Mouse (Mus musculus) neural tube, embryonic 13.5 days (tissue): ENCODE measurements around the gene H6pd. TPM values are rescaled to one million over a fixed set of nuclear protein-coding genes. Genes with fewer than 3 reads are reported as not detected.

Source experiments
- ATAC-seq: fragments of 200-750 bp; cut with Nextera tagmentation; 2 replicates; pipeline ENCODE4 v1.8.0; 2017; ENCODE audit warnings: low read depth, mild to moderate bottlenecking, moderate TSS enrichment, moderate library complexity
- H3K27ac ChIP-seq: fragments of 300-500 bp; sonication (generic); replicated peaks from 2 replicates; pipeline ENCODE4 v1.5.1; 2015; ENCODE audit warnings: moderate library complexity, mild to moderate bottlenecking, inconsistent platforms
- H3K27me3 ChIP-seq: fragments of 300-500 bp; sonication (generic); 2 replicates; pipeline ENCODE4 v1.6.1; 2015; ENCODE audit warnings: mild to moderate bottlenecking, inconsistent platforms
- H3K36me3 ChIP-seq: fragments of 300-500 bp; sonication (generic); 2 replicates; pipeline ENCODE4 v1.6.1; 2015; ENCODE audit warnings: mild to moderate bottlenecking, inconsistent platforms
- H3K4me1 ChIP-seq: fragments of 300-500 bp; sonication (generic); replicated peaks from 2 replicates; pipeline ENCODE4 v1.6.1; 2015; ENCODE audit warnings: inconsistent platforms
- H3K4me2 ChIP-seq: fragments of 300-500 bp; sonication (generic); 2 replicates; pipeline ENCODE4 v1.6.1; 2015; ENCODE audit warnings: inconsistent platforms, mild to moderate bottlenecking, moderate library complexity
- H3K4me3 ChIP-seq: fragments of 300-500 bp; sonication (generic); 2 replicates; pipeline ENCODE4 v1.5.1; 2015; ENCODE audit warnings: mild to moderate bottlenecking, inconsistent platforms
- H3K9ac ChIP-seq: fragments of 300-500 bp; sonication (generic); 2 replicates; pipeline ENCODE4 v1.6.1; 2015; ENCODE audit warnings: moderate library complexity, mild to moderate bottlenecking, inconsistent platforms
- H3K9me3 ChIP-seq: fragments of 300-500 bp; sonication (generic); 2 replicates; pipeline ENCODE4 v1.6.1; 2016; ENCODE audit warnings: inconsistent platforms
- WGBS: fragments of 180-500 bp; shearing (Covaris S2); methylation state at CpG from one replicate; pipeline ENCODE4 v1.1.7; 2015; 5-methylcytosine and 5-hydroxymethylcytosine counted together
- polyA plus RNA-seq: library from polyadenylated mRNA; unstranded; fragments of >200 nt; fragmentation: Nextera tagmentation; extraction: Ambion mirVana; gene quantifications from 2 replicates; pipeline ENCODE4 v1.2.1, GENCODE M21; 2015

Gene H6pd
- polyA plus RNA-seq, 1 experiment from 2014 or later, result 3.5 TPM

DNA sequence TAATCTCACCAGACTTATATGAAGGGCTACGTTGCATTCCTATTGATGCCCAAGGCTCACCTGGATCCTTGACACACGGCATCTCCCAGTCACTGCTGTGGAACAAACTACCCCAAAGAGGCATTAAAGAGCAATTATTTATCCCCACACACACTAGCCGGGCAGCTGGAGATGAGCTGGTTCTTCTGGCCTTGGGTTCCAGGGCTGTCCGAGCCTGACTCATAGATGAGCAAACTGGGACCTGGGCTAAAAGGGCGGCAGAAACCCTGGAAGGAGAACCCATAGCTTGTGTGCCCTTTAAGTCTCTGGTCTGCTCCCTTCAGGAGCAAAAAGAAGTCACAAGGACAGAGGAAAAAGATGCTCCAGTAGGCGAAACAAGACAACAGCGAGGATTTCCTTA is 48.4 kb downstream of the H6pd start:
- no peak overlapping the region for H3K27ac ChIP-seq
- H3K9me3 ChIP-seq, result no peaks in the 10 kb centered on the region
- peaks cover under 1% of the 10 kb centered on the region; the same call in 1 of the 2 replicates for H3K4me1 ChIP-seq
- no peak overlapping the region for H3K4me2 ChIP-seq
- 88% methylated on average over 7 of the region's 7 CpGs for WGBS
- no peak overlapping the region for H3K9ac ChIP-seq
- H3K4me3 ChIP-seq, result no peak overlapping the region
- no peak for ATAC-seq
- no peaks in the 10 kb centered on the region for H3K36me3 ChIP-seq
- peaks cover 22% of the 10 kb centered on the region for H3K27me3 ChIP-seq

DNA sequence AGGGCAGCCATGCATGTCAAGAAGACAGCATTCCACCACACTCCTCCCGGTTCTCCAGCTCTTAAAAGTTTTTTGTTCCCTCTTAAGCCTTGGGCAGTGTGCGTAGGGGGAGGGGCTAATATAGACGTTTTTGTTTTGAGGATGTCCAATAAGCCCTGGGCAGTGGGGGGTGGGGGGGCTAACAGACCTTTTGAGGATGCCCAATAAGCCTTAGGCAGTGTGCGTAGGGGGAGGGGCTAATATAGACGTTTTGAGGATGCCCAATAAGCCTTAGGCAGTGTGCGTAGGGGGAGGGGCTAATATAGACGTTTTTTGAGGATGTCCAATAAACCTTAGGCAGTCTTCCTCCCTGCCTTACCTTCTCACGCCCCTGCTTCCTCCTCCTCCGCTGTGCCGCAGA is 49.0 kb downstream of the H6pd start:
- WGBS, result 49% methylated on average over 10 of the region's 10 CpGs
- Histone ChIP-seq H3K4me3 (no peak overlapping the region), H3K4me2 (no peak overlapping the region), H3K4me1 (peaks cover 4% of the 10 kb centered on the region), H3K9ac (no peak overlapping the region), H3K27ac (no peak overlapping the region), H3K36me3 (no peaks in the 10 kb centered on the region), H3K27me3 (peaks cover 22% of the 10 kb centered on the region), H3K9me3 (no peaks in the 10 kb centered on the region)
- no peak for ATAC-seq

DNA sequence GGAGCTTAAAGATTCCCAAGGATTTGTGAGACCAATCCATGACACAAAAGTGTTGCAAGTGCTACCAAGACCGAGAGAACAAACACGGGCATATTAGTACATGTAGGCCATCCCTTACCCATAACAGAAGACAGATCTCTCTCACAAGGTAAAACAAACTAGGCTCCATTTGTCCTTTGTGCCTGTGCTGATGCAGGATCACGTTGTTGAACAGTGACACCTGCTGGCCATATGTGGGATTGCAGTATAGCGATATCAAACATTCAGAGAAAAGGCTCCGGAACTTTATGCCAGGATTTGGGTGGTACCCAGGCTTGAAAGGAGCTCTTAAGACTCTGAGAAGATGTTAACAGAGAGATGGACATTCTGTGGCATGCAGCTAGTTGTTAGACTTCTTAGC is 50.3 kb downstream of the H6pd start:
- ATAC-seq, result no peak
- Histone ChIP-seq H3K4me2 (no peak overlapping the region), H3K27me3 (peaks cover 22% of the 10 kb centered on the region), H3K36me3 (no peaks in the 10 kb centered on the region), H3K9ac (no peak overlapping the region), H3K4me3 (no peak overlapping the region), H3K4me1 (peaks cover 14% of the 10 kb centered on the region), H3K27ac (no peak overlapping the region), H3K9me3 (no peaks in the 10 kb centered on the region)
- WGBS, result 7% methylated on average over 5 of the region's 5 CpGs

DNA sequence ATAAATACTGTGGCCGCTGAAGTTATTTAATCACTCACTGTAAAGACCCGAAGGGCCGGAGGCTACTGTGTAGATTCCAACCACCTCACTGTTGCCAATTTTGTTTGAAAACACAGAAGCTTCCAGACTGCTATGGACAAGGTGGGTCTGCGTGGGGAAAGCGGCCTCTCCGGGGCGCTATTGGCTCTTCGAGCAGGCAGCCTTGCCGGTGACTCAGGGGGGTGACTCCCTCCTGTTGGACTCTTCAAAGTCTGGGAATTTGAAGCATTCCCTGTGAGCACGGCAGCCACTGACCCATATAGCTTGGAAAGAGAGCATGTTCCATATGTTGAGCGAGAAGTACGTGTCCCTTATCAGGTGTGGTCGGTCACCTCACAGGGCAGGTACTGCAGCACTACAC is 52.8 kb downstream of the H6pd start:
- no peak for ATAC-seq
- H3K4me2 ChIP-seq, result no peak overlapping the region
- peaks cover 22% of the 10 kb centered on the region for H3K27me3 ChIP-seq
- no peaks in the 10 kb centered on the region for H3K36me3 ChIP-seq
- no peak overlapping the region for H3K4me3 ChIP-seq
- WGBS, result 47% methylated on average over 13 of the region's 13 CpGs
- no peak overlapping the region for H3K27ac ChIP-seq
- peaks cover 34% of the 10 kb centered on the region for H3K4me1 ChIP-seq
- no peaks in the 10 kb centered on the region for H3K9me3 ChIP-seq
- no peak overlapping the region for H3K9ac ChIP-seq

DNA sequence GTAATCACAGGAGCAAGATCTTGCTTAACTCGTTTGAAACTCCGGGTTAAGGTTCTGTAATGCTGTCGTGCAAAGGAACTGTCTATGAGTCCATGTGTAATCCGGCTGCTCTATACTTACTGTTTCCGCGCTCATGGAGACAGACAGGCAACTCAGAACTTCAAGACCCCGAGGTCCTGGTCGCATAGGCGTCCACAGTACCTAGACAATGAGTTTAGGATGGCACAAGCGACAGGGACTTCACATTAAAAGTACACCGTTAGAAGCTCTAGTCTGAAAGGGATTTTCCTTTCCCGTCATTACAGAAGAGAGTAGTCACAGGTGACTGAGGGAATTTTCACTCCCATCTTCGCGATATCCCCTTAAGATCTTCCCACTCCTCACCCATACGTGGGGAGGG is 53.2 kb downstream of the H6pd start:
- Histone ChIP-seq H3K27me3 (peaks cover 22% of the 10 kb centered on the region), H3K4me1 (peaks cover 36% of the 10 kb centered on the region), H3K36me3 (no peaks in the 10 kb centered on the region), H3K9me3 (no peaks in the 10 kb centered on the region), H3K9ac (0 out of 2 replicates have a peak overlapping the region, but pooled peaks have one; percentile 56), H3K4me3 (peak overlapping the region; percentile 70; the same call in 1 of the 2 replicates), H3K27ac (no peak overlapping the region), H3K4me2 (peak overlapping the region; percentile 99)
- no peak for ATAC-seq
- 16% methylated on average over 15 of the region's 15 CpGs for WGBS

DNA sequence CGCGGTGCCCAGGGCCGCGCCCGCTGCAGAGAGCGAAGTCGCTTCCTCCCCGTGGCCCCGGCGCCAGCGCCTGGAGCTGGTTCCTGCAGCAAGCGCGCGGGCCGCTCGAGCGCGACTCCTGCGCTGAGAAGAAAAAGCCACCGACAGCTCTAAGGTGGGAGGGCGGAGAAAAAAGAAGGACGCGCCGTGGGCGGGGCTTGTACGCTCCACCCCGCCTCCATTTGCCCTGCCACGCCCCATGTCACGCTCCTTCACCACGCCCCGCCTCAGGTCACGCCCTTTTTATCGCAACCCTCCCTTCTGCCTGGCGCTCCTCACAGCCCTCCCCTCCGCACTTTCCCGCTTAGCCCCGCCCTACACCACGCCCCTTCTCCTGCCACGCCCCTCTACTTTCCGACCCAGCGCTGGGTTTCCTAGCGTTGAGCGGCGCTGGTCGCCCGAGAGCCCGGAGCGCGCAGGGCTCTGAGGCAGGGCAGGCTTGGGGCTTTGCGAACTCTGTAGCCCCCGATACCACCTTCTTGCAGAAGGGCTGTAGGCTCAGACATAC is 53.9 kb downstream of the H6pd start, which contains the start of gene Spsb1:
TSS of gene Spsb1 (minus strand) at position 151 of the 547 bp plus-strand sequence.
- under 1% methylated on average over 49 of the region's 51 CpGs for WGBS
- Histone ChIP-seq H3K9me3 (no peaks in the 10 kb centered on the region), H3K9ac (peak within 1 kb of the TSS; percentile 87), H3K4me1 (peaks cover 42% of the 10 kb centered on the region), H3K4me2 (peak within 1 kb of the TSS; percentile 99), H3K27me3 (peaks cover 22% of the 10 kb centered on the region), H3K4me3 (peak within 1 kb of the TSS; percentile 70), H3K36me3 (no peaks in the 10 kb centered on the region), H3K27ac (peak within 1 kb of the TSS; percentile 62)
- peak; percentile 87 for ATAC-seq

DNA sequence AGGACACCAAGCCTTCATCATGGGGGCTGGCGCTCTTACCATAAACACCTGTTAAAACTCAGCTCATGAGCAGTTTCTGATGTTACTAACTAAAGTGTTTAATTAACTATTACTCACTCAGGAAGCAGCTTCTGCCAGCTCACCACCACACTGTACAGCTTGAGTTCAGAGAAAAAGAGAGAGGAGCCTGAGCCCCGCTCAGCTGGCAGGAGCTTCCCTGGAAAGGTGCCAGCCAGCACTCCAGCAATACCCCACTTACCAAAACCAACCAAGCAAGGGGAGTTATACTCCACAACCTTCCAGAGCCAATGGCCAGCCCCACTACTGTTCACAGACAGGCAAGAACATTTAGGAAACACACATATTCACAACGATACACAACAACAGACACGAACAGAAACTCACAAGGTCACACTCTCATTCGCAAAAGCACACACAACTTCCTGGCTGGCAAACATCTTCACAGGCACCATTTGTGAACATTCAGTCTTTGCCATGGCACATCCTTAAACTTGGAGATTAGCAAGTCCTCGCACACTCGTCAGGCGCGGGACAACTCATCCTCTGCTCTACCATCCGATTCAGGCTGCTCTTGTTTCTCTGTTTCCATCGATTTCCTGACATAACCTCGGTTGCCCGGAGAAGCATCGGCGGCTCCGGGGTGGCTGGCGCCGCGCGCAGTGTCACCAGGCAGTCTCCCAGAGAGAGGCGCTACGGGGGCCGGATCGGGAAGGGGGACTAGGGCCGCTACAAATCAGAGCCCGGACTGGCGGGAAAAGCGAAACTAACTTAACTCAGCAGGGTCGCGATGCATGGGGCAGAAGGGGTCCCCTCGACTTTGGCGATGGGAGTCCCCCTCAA is 55.0 kb downstream of the H6pd start:
- Histone ChIP-seq H3K9me3 (no peaks in the 10 kb centered on the region), H3K4me2 (peak overlapping the region; percentile 99), H3K27ac (peak overlapping the region; percentile 62), H3K4me3 (peak overlapping the region; percentile 70), H3K36me3 (no peaks in the 10 kb centered on the region), H3K9ac (peak overlapping the region; percentile 87), H3K27me3 (peaks cover 22% of the 10 kb centered on the region), H3K4me1 (peaks cover 53% of the 10 kb centered on the region)
- ATAC-seq, result peak; percentile 42; the same call in 1 of the 2 replicates
- WGBS, result 6% methylated on average over 32 of the region's 32 CpGs

DNA sequence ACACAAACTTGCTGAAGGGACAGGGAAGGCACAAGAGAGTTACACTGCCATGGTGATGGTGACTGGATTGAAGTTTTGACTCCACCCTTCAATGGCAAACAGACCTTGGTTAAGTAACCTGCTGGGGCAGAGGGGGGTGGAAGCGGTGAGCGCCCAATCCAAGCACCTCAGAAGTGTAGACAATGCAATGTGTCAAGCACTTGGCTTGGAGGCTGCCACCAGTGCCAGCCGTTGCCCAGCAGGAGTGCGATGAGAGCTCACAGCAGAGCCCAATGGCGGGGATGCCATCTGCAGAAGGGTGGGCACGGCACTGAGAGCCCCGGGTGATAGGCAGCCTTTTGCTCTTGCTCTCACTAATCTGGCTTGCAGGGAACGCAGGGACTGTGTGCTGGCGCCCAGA is 56.6 kb downstream of the H6pd start:
- peaks cover 19% of the 10 kb centered on the region for H3K27me3 ChIP-seq
- 69% methylated on average over 9 of the region's 9 CpGs for WGBS
- H3K27ac ChIP-seq, result no peak overlapping the region
- H3K36me3 ChIP-seq, result no peaks in the 10 kb centered on the region
- no peak overlapping the region for H3K4me3 ChIP-seq
- peaks cover 57% of the 10 kb centered on the region for H3K4me1 ChIP-seq
- H3K9me3 ChIP-seq, result no peaks in the 10 kb centered on the region
- H3K4me2 ChIP-seq, result 0 out of 2 replicates have a peak overlapping the region, but pooled peaks have one; percentile 99
- ATAC-seq, result no peak
- no peak overlapping the region for H3K9ac ChIP-seq

DNA sequence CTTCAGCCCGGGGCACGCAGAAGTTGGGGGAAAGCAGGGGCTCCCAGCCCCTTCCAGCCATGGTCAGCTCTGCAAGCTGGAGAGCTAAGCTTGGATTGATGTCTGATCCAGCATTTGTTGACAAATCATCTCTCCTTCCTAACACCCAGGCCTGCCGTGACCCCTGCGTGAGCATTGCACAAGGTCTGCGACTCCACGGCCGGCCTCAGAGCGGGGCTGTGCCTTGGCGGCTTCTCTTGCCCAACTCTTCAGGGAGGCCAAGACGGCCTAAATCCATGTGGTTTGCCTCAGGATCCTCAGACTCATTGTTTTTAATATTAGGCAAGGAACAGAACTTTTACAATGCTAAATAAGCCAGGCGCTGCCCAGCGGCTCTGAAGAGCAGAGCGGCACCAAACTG is 57.6 kb downstream of the H6pd start:
- Histone ChIP-seq H3K9ac (no peak overlapping the region), H3K27ac (no peak overlapping the region), H3K4me2 (no peak overlapping the region), H3K4me1 (peaks cover 66% of the 10 kb centered on the region), H3K9me3 (no peaks in the 10 kb centered on the region), H3K27me3 (peaks cover 9% of the 10 kb centered on the region), H3K36me3 (no peaks in the 10 kb centered on the region), H3K4me3 (no peak overlapping the region)
- ATAC-seq, result no peak
- 91% methylated on average over 13 of the region's 13 CpGs for WGBS

DNA sequence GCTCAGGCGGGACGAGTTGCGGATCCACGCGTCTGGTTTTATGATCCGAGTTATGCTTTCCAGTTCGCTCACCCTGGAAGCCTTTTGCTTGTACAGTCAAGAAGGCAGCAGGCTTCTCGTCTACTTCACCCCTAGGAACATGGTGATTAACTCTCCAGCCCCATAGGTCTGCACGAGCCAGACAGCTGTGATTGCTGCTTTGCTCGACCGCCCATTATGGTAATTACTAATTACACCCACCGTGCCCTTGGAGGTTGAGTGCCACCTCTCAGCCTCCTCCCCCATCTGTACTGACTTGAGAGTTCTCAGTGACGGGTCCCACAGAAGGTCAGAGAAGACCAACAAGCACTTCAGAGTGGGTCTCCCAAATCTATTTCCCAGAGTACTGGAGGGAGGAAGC is 59.1 kb downstream of the H6pd start:
- Histone ChIP-seq H3K27ac (no peak overlapping the region), H3K27me3 (no peaks in the 10 kb centered on the region), H3K9ac (no peak overlapping the region), H3K4me2 (no peak overlapping the region), H3K4me3 (no peak overlapping the region), H3K36me3 (no peaks in the 10 kb centered on the region), H3K9me3 (no peaks in the 10 kb centered on the region), H3K4me1 (peaks cover 77% of the 10 kb centered on the region)
- WGBS, result 51% methylated on average over 13 of the region's 13 CpGs
- no peak for ATAC-seq

DNA sequence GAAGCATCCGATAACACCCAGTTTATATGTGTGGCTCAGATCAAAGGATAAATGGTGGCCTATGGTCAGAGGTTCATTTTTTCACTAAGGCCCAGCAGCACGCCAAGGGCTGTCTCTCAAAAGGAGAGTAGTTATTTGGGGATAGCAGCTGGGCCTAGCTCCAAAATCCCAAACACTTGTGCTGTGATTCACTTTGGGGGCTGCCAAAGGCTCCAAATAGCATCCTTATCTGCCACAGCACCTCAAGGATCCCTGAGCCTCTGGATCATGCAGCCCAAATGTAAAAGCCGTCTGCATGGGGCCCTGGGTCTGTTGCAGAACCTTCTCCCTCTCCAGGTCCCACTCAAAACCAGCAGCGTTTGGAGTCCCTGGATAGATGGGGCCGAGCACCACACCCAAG is 60.7 kb downstream of the H6pd start:
- Histone ChIP-seq H3K4me1 (peaks cover 79% of the 10 kb centered on the region), H3K4me3 (no peak overlapping the region), H3K36me3 (no peaks in the 10 kb centered on the region), H3K9me3 (no peaks in the 10 kb centered on the region), H3K27ac (no peak overlapping the region), H3K4me2 (no peak overlapping the region), H3K27me3 (no peaks in the 10 kb centered on the region), H3K9ac (no peak overlapping the region)
- WGBS, result 90% methylated on average over 5 of the region's 5 CpGs
- no peak for ATAC-seq

DNA sequence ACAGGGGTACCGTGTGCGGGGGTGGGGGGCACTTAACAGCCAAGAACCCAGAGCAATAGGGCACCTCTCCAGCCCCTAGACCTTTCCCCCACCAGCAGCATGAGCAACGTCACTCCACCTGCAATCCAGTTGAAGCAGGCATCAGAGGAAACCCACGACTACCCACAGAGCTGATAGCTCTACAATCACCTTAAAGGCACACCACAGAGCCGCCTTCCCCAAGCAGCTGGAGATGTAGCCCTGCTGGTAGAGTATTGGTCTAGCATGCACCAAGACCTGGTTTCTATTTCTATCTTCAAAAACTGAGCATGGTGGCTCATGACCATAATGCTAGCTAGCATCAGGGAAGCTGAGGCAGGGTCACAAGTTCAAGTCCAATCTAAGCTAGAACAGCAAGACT is 61.4 kb downstream of the H6pd start:
- H3K9ac ChIP-seq, result no peak overlapping the region
- H3K36me3 ChIP-seq, result no peaks in the 10 kb centered on the region
- no peak overlapping the region for H3K4me2 ChIP-seq
- H3K9me3 ChIP-seq, result no peaks in the 10 kb centered on the region
- H3K4me3 ChIP-seq, result no peak overlapping the region
- H3K4me1 ChIP-seq, result peaks cover 80% of the 10 kb centered on the region
- WGBS, result 73% methylated on average over 5 of the region's 5 CpGs
- H3K27ac ChIP-seq, result no peak overlapping the region
- no peaks in the 10 kb centered on the region for H3K27me3 ChIP-seq
- ATAC-seq, result no peak
